8 mouse cellular contexts compared by ENCODE assay signal in genomic region chr19:4439161-4439801, GRCm38 (mm10). TPM values are rescaled to one million over a fixed set of nuclear protein-coding genes. Genes with fewer than 3 reads are reported as not detected.
DNase-seq lines count a peak whose midpoint lies in the region; ATAC-seq and TF ChIP-seq lines count a peak whose summit lies in the region.

Gene Rhod, minus strand, starts transcription at chr19:4439432.

- TF ChIP-seq EP300 in heart, postnatal 0 days (IDR thresholded peaks at IDR 0.05; ENCODE audit: low read depth), result no peak

- ATAC-seq in embryonic facial prominence, embryonic 13.5 days (ENCODE audit: insufficient number of reproducible peaks, insufficient read depth, low FRiP score, low TSS enrichment, low read depth), result peak; percentile 44; the same call in 1 of the 2 replicates
- ATAC-seq in heart, postnatal 0 days (ENCODE audit: insufficient read depth, low read depth), result peak; percentile 62
- ATAC-seq in midbrain, embryonic 11.5 days (ENCODE audit: low FRiP score), result peak; percentile 52; the same call in 1 of the 2 replicates

- H3K9ac ChIP-seq in embryonic facial prominence, embryonic 13.5 days, result peak within 1 kb of the TSS; percentile 89
- H3K9ac ChIP-seq in heart, postnatal 0 days (replicated peaks; ENCODE audit: low read depth, low read length), result peak within 1 kb of the TSS; percentile 47
- H3K9ac ChIP-seq in midbrain, embryonic 11.5 days (ENCODE audit: low read length), result peak within 1 kb of the TSS; percentile 57

- TF ChIP-seq CTCF in heart, postnatal 0 days (IDR thresholded peaks at IDR 0.05; ENCODE audit: low read depth), result no peak

- no peaks in the 10 kb centered on the region for H3K9me3 ChIP-seq in embryonic facial prominence, embryonic 13.5 days
- H3K9me3 ChIP-seq in heart, postnatal 0 days (replicated peaks; ENCODE audit: control insufficient read depth, low read length), result no peaks in the 10 kb centered on the region
- no peaks in the 10 kb centered on the region for H3K9me3 ChIP-seq in midbrain, embryonic 11.5 days (ENCODE audit: control insufficient read depth, low read length)

- peaks cover 48% of the 10 kb centered on the region for H3K4me1 ChIP-seq in embryonic facial prominence, embryonic 13.5 days
- H3K4me1 ChIP-seq in heart, postnatal 0 days (ENCODE audit: control insufficient read depth, insufficient read depth), result peaks cover 24% of the 10 kb centered on the region; the same call in 1 of the 2 replicates
- H3K4me1 ChIP-seq in midbrain, embryonic 11.5 days (ENCODE audit: control insufficient read depth, insufficient read depth, low read length), result peaks cover 6% of the 10 kb centered on the region

- intact Hi-C loops in left cerebral cortex, postnatal 4 days (cut with DNase I), result no loop called here

- peak within 1 kb of the TSS; percentile 78 for H3K4me3 ChIP-seq in embryonic facial prominence, embryonic 13.5 days
- peak within 1 kb of the TSS; percentile 68 for H3K4me3 ChIP-seq in heart, postnatal 0 days (ENCODE audit: low read depth, low read length)
- peak within 1 kb of the TSS; percentile 51 for H3K4me3 ChIP-seq in midbrain, embryonic 11.5 days (ENCODE audit: low read depth, low read length)

- peaks cover 15% of the 10 kb centered on the region for H3K36me3 ChIP-seq in embryonic facial prominence, embryonic 13.5 days
- no peaks in the 10 kb centered on the region for H3K36me3 ChIP-seq in heart, postnatal 0 days (replicated peaks; ENCODE audit: control insufficient read depth, insufficient read depth, low read length)
- H3K36me3 ChIP-seq in midbrain, embryonic 11.5 days (ENCODE audit: control insufficient read depth, insufficient read depth, low read length), result no peaks in the 10 kb centered on the region

- H3K27me3 ChIP-seq in embryonic facial prominence, embryonic 13.5 days, result no peaks in the 10 kb centered on the region
- no peaks in the 10 kb centered on the region for H3K27me3 ChIP-seq in heart, postnatal 0 days (ENCODE audit: control insufficient read depth, insufficient read depth, low read length)
- H3K27me3 ChIP-seq in midbrain, embryonic 11.5 days (ENCODE audit: control insufficient read depth, insufficient read depth, low read length), result peaks cover 15% of the 10 kb centered on the region

- under 1% methylated on average over 51 of the region's 51 CpGs for WGBS in embryonic facial prominence, embryonic 13.5 days
- under 1% methylated on average over 49 of the region's 51 CpGs for WGBS in heart, postnatal 0 days
- WGBS in midbrain, embryonic 11.5 days, result under 1% methylated on average over 43 of the region's 51 CpGs

- H3K27ac ChIP-seq in embryonic facial prominence, embryonic 13.5 days, result peak within 1 kb of the TSS; percentile 74
- no peak within 1 kb of the TSS for H3K27ac ChIP-seq in heart, postnatal 0 days (ENCODE audit: low read depth)
- no peak within 1 kb of the TSS for H3K27ac ChIP-seq in midbrain, embryonic 11.5 days (ENCODE audit: low read depth, low read length)

- DNase-seq in spleen, adult 18-20 months, result peak; percentile 27 to 45
- no peak for DNase-seq in spleen, adult 12 weeks (ENCODE audit: low spot score)
- DNase-seq in heart, postnatal 0 days (ENCODE audit: low spot score), result peak; percentile 64
- DNase-seq in kidney, postnatal 4 days, result peak; percentile 88 to 92
- DNase-seq in midbrain, embryonic 11.5 days (ENCODE audit: low spot score, missing footprints), result peak; percentile 90
- DNase-seq in urinary bladder, adult 2 months (ENCODE audit: low spot score), result peak; percentile 59
- DNase-seq in left cerebral cortex, postnatal 4 days, result no peak

- peak within 1 kb of the TSS; percentile 85 for H3K4me2 ChIP-seq in embryonic facial prominence, embryonic 13.5 days
- H3K4me2 ChIP-seq in heart, postnatal 0 days (ENCODE audit: low read depth, low read length), result peak within 1 kb of the TSS; percentile 94
- peak within 1 kb of the TSS; percentile 89 for H3K4me2 ChIP-seq in midbrain, embryonic 11.5 days

RNA-seq across cellular contexts. Expression of gene Rhod, which starts in this region (rescaled TPM):
- polyA plus RNA-seq in embryonic facial prominence, embryonic 13.5 days (2015; fragmentation: Nextera tagmentation; extraction: Ambion mirVana), result 39.2 and 42.7 TPM in 2 replicates
- total RNA-seq in heart, postnatal 0 days (2014; rRNA removed; ENCODE audit: low replicate concordance), result 24.3 and 35.0 TPM in 2 replicates
- polyA plus RNA-seq in heart, postnatal 0 days (2015; fragmentation: Nextera tagmentation; extraction: Ambion mirVana), result 16.0 and 18.4 TPM in 2 replicates
- polyA plus RNA-seq in midbrain, embryonic 11.5 days (2014; fragmentation: Nextera tagmentation; extraction: Ambion mirVana), result 10.9 and 11.1 TPM in 2 replicates
- polyA plus RNA-seq in urinary bladder, adult 2 months (2012; rRNA removed), result 15.0 and 18.7 TPM in 2 replicates
- total RNA-seq in left cerebral cortex, postnatal 4 days (2021), result 1 to 10 TPM; 1.1 to 2.0 TPM

Comparison
In these comparisons a context has a peak if more than half of its experiments do, and no peak if none do; other contexts are left out.
1. DNase-seq: peak in spleen, adult 18-20 months (2 of 2), heart, postnatal 0 days (single experiment), kidney, postnatal 4 days (2 of 2), midbrain, embryonic 11.5 days (single experiment) and urinary bladder, adult 2 months (single experiment); none in spleen, adult 12 weeks (single experiment) and left cerebral cortex, postnatal 4 days (single experiment).
2. Peak in every context shown above with its lines, with median percentiles within 50 percentile points of each other: ATAC-seq, H3K4me2 ChIP-seq, H3K4me3 ChIP-seq and H3K9ac ChIP-seq.